Mouse (Mus musculus) embryonic facial prominence, embryonic 11.5 days (tissue): ENCODE measurements around the gene Ciao2b. TPM values are rescaled to one million over a fixed set of nuclear protein-coding genes. Genes with fewer than 3 reads are reported as not detected.

Source experiments
- ATAC-seq: fragments of 200-750 bp; cut with Nextera tagmentation; replicated peaks from 2 replicates; pipeline ENCODE4 v1.8.0; 2017; ENCODE audit warnings: low read depth; ENCODE audit not compliant: insufficient number of reproducible peaks, low FRiP score, low TSS enrichment
- DNase-seq: peaks from one replicate; pipeline ENCODE4 v3.0.0-alpha.2; 2015; ENCODE audit warnings: low spot score
- H3K27ac ChIP-seq: fragments of 300-500 bp; sonication (generic); replicated peaks from 2 replicates; pipeline ENCODE4 v1.5.1; 2014; ENCODE audit warnings: mild to moderate bottlenecking, low read depth, low read length, control low read depth
- H3K27me3 ChIP-seq: fragments of 300-500 bp; sonication (generic); 2 replicates; pipeline ENCODE4 v1.6.1; 2014; ENCODE audit warnings: mild to moderate bottlenecking, low read length, moderate library complexity, mixed read lengths; ENCODE audit not compliant: control insufficient read depth, insufficient read depth
- H3K36me3 ChIP-seq: fragments of 300-500 bp; sonication (generic); replicated peaks from 2 replicates; pipeline ENCODE4 v1.6.1; 2014; ENCODE audit warnings: low read depth, mild to moderate bottlenecking, low read length, moderate library complexity, mixed read lengths; ENCODE audit not compliant: control insufficient read depth, insufficient read depth
- H3K4me1 ChIP-seq: fragments of 300-500 bp; sonication (generic); 2 replicates; pipeline ENCODE4 v1.6.1; 2014; ENCODE audit warnings: low read length, mixed read lengths; ENCODE audit not compliant: control insufficient read depth, insufficient read depth
- H3K4me2 ChIP-seq: fragments of 300-500 bp; sonication (generic); 2 replicates; pipeline ENCODE4 v1.6.1; 2014; ENCODE audit warnings: low read depth, mild to moderate bottlenecking, control low read depth, low read length, moderate library complexity
- H3K4me3 ChIP-seq: fragments of 300-500 bp; sonication (generic); 2 replicates; pipeline ENCODE4 v1.5.1; 2014; ENCODE audit warnings: low read depth, low read length, control low read depth
- H3K9ac ChIP-seq: fragments of 300-500 bp; sonication (generic); replicated peaks from 2 replicates; pipeline ENCODE4 v1.6.1; 2014; ENCODE audit warnings: mild to moderate bottlenecking, control low read depth, low read length
- H3K9me3 ChIP-seq: fragments of 300-500 bp; sonication (generic); replicated peaks from 2 replicates; pipeline ENCODE4 v1.6.1; 2016; ENCODE audit warnings: mild to moderate bottlenecking, low read length, inconsistent platforms, mixed read lengths; ENCODE audit not compliant: control insufficient read depth
- WGBS: fragments of 180-500 bp; shearing (Covaris S2); extraction: QIAGEN DNeasy Blood & Tissue Kit; methylation state at CpG from one replicate; pipeline ENCODE4 v1.1.7; 2014; 5-methylcytosine and 5-hydroxymethylcytosine counted together
- polyA plus RNA-seq: library from polyadenylated mRNA; unstranded; fragments of >200 nt; fragmentation: Nextera tagmentation; extraction: Ambion mirVana; gene quantifications from 2 replicates; pipeline ENCODE4 v1.2.1, GENCODE M21; 2014

The Ciao2b gene
- polyA plus RNA-seq, 1 experiment from 2014 or later: 82.5 TPM

DNA sequence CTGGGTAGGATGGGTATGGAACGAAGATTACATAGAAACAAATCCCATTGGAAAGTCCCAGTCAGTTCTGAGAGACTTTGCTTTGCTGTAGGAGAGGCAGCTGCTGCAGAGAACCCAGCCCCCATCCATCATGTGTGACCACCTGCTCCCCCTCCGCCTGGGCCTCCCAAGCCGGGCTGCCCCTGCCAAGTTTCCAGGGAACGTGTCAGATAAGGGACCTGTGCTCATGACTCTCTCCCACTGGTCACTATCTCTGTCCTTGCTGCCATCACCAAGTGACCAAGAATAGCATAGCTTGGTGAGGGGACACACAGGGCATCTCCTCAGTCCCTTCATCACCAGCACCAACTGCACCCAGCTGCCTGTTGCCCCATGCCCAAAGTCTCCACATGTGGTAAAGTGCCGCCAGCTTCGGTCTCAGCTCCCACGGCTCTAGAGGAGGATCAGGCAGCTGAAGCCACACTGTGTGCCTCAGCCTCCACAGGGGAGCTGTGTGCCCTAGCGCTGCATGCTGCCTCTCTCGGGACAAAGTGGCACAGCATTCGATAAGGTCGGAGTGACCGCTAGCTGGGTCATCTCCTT lies 31.5 kb downstream of the Ciao2b start:
- no peak overlapping the region for H3K9ac ChIP-seq
- H3K4me1 ChIP-seq: no peaks in the 10 kb centered on the region
- no peaks in the 10 kb centered on the region for H3K9me3 ChIP-seq
- no peaks in the 10 kb centered on the region for H3K36me3 ChIP-seq
- ATAC-seq (no peak), DNase-seq (no peak)
- H3K4me3 ChIP-seq: no peak overlapping the region
- no peak overlapping the region for H3K27ac ChIP-seq
- no peak overlapping the region for H3K4me2 ChIP-seq
- 81% methylated on average over 12 of the region's 12 CpGs for WGBS
- no peaks in the 10 kb centered on the region; the same call in 1 of the 2 replicates for H3K27me3 ChIP-seq

GRCm38 (mm10) chr8:104609222-104609621 lies 32.5 kb downstream of the Ciao2b start:
- DNase-seq (no peak), ATAC-seq (no peak)
- no peaks in the 10 kb centered on the region; the same call in 1 of the 2 replicates for H3K27me3 ChIP-seq
- no peaks in the 10 kb centered on the region for H3K9me3 ChIP-seq
- H3K9ac ChIP-seq: no peak overlapping the region
- H3K4me2 ChIP-seq: no peak overlapping the region
- no peak overlapping the region for H3K27ac ChIP-seq
- H3K4me3 ChIP-seq: no peak overlapping the region
- H3K36me3 ChIP-seq: no peaks in the 10 kb centered on the region
- H3K4me1 ChIP-seq: no peaks in the 10 kb centered on the region
- WGBS: 72% methylated on average over 8 of the region's 8 CpGs

DNA sequence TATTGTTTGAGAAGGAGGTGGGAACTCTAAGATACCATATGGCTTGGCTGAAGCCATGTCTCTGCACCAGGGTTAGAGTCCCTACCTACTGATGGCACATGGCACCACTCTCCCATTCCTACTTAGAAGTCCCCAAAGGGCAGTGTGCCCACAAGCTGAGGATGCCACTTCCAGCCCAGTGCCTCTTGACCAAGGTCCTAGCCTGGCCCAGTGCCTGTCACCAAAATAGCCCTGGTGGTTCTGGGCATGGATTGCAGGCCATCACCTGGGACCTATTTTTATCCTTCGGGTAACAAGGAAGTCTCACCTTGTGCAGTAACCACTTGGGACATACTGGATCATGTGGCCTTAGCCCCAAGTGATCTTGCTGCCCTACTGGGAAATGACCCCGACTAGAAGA lies 33.8 kb downstream of the Ciao2b start:
- Histone ChIP-seq H3K36me3 (no peaks in the 10 kb centered on the region), H3K27ac (no peak overlapping the region), H3K4me2 (no peak overlapping the region), H3K4me1 (no peaks in the 10 kb centered on the region), H3K9ac (no peak overlapping the region), H3K9me3 (no peaks in the 10 kb centered on the region), H3K4me3 (no peak overlapping the region), H3K27me3 (no peaks in the 10 kb centered on the region; the same call in 1 of the 2 replicates)
- DNase-seq (no peak), ATAC-seq (no peak)
- 80% methylated on average over 2 of the region's 2 CpGs for WGBS

DNA sequence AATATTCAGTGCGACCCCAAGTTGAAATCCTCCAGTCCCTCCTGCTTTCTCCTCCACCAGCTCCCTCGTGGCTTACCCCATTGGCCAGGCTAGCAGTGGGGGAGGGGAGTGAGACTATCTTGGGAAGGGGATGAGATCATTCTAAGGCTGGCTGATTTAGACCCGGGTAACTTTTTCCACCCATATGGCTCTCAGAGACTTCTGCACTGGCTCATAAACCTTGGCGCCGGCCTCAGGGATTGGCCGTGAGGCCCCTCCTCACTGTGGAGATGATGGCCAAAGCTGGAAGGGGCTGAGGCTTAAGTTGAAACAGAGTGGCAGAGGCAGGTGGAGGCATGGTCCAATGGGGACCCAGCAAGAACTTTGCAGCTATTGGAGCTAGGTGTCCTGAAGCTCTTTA lies 35.4 kb downstream of the Ciao2b start:
- ATAC-seq: no peak

DNA sequence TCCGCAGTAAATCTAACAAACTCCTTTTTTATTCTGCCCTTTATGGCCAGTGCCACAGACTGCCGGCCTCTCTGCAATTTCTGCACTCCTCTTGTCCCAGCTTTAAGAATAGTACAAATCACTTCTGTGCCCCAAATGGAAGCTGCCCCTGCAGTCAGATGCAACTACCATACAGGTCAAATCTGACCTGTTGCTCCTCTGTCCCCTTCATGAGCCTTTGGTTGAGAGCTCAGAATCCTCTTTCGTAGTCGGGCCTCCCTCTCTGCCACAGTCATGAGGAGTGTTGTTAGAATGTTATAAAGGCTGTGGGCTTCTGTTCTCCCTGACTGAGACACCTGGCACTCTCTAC lies 38.5 kb downstream of the Ciao2b start:
- no peak overlapping the region for H3K4me3 ChIP-seq
- peaks cover 2% of the 10 kb centered on the region; the same call in 1 of the 2 replicates for H3K4me1 ChIP-seq
- no peak overlapping the region for H3K9ac ChIP-seq
- WGBS: 62% methylated on average over 4 of the region's 4 CpGs
- H3K27me3 ChIP-seq: no peaks in the 10 kb centered on the region
- DNase-seq (no peak), ATAC-seq (no peak)
- H3K9me3 ChIP-seq: no peaks in the 10 kb centered on the region
- no peak overlapping the region for H3K27ac ChIP-seq
- no peak overlapping the region; the same call in 1 of the 2 replicates for H3K4me2 ChIP-seq
- H3K36me3 ChIP-seq: no peaks in the 10 kb centered on the region

More for the DNA sequence above, 35.4 kb downstream of the Ciao2b start:
- Histone ChIP-seq H3K36me3 (no peaks in the 10 kb centered on the region), H3K4me1 (peaks cover 2% of the 10 kb centered on the region; the same call in 1 of the 2 replicates), H3K27me3 (no peaks in the 10 kb centered on the region; the same call in 1 of the 2 replicates), H3K27ac (no peak overlapping the region), H3K4me2 (no peak overlapping the region), H3K4me3 (no peak overlapping the region), H3K9me3 (no peaks in the 10 kb centered on the region), H3K9ac (no peak overlapping the region)
- no peak for DNase-seq
- 47% methylated on average over 6 of the region's 6 CpGs for WGBS

DNA sequence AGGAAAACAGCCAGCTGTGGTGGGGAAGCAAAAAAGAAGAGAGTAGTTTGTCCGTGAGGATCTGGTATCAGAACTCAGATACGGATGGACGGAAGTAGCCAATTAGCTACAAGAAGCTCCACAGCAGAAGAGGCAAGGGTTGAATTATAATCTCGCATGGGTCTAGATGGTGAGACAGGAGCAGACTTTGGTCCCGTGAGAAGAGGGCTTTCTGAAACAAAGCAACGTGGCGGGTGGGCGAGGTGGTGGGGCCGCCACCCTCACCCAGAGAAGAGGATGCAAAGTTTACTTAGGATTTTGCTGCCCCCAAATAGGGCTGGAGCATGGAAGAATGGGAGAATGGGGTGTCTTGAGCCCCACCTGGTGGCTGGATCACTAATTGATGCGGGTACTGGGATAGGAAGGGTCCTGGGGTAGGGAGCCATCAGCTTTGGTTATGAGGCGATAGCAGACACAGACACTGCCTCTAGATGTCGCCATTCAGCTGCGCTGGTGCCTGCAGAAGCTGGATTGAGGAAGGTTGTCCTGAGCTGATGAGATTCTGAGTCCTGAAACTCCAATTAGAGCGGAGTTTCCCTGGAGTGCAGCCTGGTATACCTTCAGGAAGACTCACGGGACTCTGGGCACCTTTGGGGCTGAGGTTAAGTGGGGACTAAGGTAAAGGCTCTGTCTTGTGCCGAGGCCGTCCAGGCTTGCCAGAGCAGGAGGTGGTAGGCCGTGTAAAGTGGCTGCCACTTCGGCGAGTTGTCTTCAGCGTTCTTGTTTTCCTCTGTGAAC lies 39.1 kb downstream of the Ciao2b start:
- H3K4me1 ChIP-seq: peaks cover 2% of the 10 kb centered on the region; the same call in 1 of the 2 replicates
- peak overlapping the region; percentile 21; the same call in 1 of the 2 replicates for H3K4me3 ChIP-seq
- DNase-seq (peak; percentile 96), ATAC-seq (peak; percentile 89)
- H3K36me3 ChIP-seq: no peaks in the 10 kb centered on the region
- WGBS: 21% methylated on average over 21 of the region's 21 CpGs
- no peak overlapping the region; the same call in 1 of the 2 replicates for H3K9ac ChIP-seq
- no peak overlapping the region for H3K27ac ChIP-seq
- H3K27me3 ChIP-seq: no peaks in the 10 kb centered on the region
- H3K9me3 ChIP-seq: no peaks in the 10 kb centered on the region
- H3K4me2 ChIP-seq: peak overlapping the region; percentile 37

DNA sequence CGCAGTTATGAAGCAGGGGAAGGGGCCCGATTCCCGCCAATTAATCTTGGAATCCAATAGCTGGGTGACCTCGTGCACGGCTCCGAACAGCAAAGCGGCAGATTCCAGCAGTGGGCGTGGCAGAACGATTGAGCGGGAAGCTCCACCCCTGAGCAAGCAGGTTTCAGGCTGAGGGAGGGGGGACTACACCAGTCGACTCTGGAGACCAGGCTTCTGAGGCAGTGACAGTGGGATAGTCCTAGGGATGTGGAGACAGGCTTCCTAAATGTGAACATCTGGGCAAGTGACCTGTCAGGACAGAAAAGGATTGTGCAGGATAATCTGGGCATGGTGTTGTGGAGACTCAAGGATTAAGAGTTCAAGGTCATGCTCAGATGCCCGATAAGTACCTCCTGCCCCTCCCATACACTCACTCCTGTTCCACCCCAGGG lies 39.8 kb downstream of the Ciao2b start:
- H3K4me3 ChIP-seq: 0 out of 2 replicates have a peak overlapping the region, but pooled peaks have one; percentile 21
- H3K4me1 ChIP-seq: peaks cover 2% of the 10 kb centered on the region; the same call in 1 of the 2 replicates
- no peak overlapping the region; the same call in 1 of the 2 replicates for H3K9ac ChIP-seq
- H3K27me3 ChIP-seq: no peaks in the 10 kb centered on the region
- no peak overlapping the region for H3K27ac ChIP-seq
- peak overlapping the region; percentile 37 for H3K4me2 ChIP-seq
- peak; percentile 38 for DNase-seq
- peak; percentile 58 for ATAC-seq
- no peaks in the 10 kb centered on the region for H3K36me3 ChIP-seq
- WGBS: 3% methylated on average over 12 of the region's 12 CpGs
- H3K9me3 ChIP-seq: no peaks in the 10 kb centered on the region

- 19% methylated on average over 7 of the region's 7 CpGs for WGBS
- no peak overlapping the region for H3K4me3 ChIP-seq
Observed at GRCm38 (mm10) chr8:104601386-104601785, 40.4 kb downstream of the Ciao2b start.

More at GRCm38 (mm10) chr8:104601386-104601785, 40.4 kb downstream of the Ciao2b start:
- Histone ChIP-seq H3K27ac (no peak overlapping the region), H3K4me1 (peaks cover 2% of the 10 kb centered on the region; the same call in 1 of the 2 replicates), H3K27me3 (no peaks in the 10 kb centered on the region), H3K4me2 (no peak overlapping the region), H3K9me3 (no peaks in the 10 kb centered on the region), H3K9ac (peak overlapping the region; percentile 29; the same call in 1 of the 2 replicates), H3K36me3 (no peaks in the 10 kb centered on the region)
- DNase-seq: no peak
- no peak for ATAC-seq
